Mouse (Mus musculus): Measurements from ENCODE around the gene Hdac2. TPM values are rescaled to one million over a fixed set of nuclear protein-coding genes. Genes with fewer than 3 reads are reported as not detected.

The Hdac2 gene
- total RNA-seq, 2 experiments from 2014 or later: 102 to 106 TPM

Other genes starting within 250 kb of the Hdac2 start
- 100 to 1,000 TPM; 156 to 179 TPM for gene Marcks, start 164.4 kb downstream of the Hdac2 start, total RNA-seq (2021)